Mouse (Mus musculus) brain, embryonic 14.5 days (tissue): Measurements from ENCODE around the gene Fam166b. TPM values are rescaled to one million over a fixed set of nuclear protein-coding genes. Genes with fewer than 3 reads are reported as not detected.

ENCODE experiments used
- DNase-seq: peaks from one replicate; pipeline ENCODE4 v3.0.0-alpha.2; 2011; ENCODE audit warnings: low read depth
- CTCF ChIP-seq: fragments of 200-500 bp; IDR thresholded peaks from 2 replicates; pipeline ENCODE4 v1.5.1; 2012; ENCODE audit warnings: inconsistent platforms, mild to moderate bottlenecking, moderate library complexity, borderline replicate concordance; ENCODE audit not compliant: insufficient read depth, insufficient read length; ENCODE audit errors: extremely low read depth
- POLR2A ChIP-seq: fragments of 200-500 bp; IDR thresholded peaks from 2 replicates; pipeline ENCODE4 v1.6.1; 2012; ENCODE audit warnings: mild to moderate bottlenecking, inconsistent platforms, borderline replicate concordance; ENCODE audit not compliant: poor library complexity, insufficient read depth, insufficient read length, severe bottlenecking; ENCODE audit errors: extremely low read depth
- polyA plus RNA-seq: library from polyadenylated mRNA; depleted of rRNA; stranded (reverse); fragments of >200 nt; gene quantifications from 2 replicates; pipeline ENCODE4 v1.2.3, GENCODE M21; 2012; rRNA removed

Gene Fam166b
- polyA plus RNA-seq, result 1.1 and 1.7 TPM in 2 replicates

DNA sequence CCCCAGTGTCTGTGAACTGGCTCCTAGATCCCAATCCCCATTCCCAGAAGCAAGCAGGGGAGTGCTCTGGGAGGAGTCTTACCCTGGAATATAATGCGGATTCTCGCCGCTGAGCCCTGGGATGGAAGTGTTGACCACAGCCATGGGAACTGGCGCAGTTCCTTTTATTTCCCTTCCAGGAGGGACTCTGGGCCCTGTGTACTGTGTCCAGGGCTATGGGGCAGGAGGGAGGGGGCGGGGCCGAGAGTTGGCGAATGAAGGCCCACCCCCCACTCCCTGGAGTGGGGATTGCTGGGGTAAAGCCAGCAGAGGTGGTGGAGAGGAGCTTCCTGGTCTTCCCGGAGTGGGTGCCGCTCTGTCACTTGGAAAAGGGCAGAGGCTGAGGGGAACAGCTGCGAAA lies at the start of gene Fam166b:
Fam166b (minus strand) TSS at position 189 of the 400 bp plus-strand sequence.
- peak; percentile 35 for DNase-seq
- TF ChIP-seq POLR2A (no peak), CTCF (no peak)

DNA sequence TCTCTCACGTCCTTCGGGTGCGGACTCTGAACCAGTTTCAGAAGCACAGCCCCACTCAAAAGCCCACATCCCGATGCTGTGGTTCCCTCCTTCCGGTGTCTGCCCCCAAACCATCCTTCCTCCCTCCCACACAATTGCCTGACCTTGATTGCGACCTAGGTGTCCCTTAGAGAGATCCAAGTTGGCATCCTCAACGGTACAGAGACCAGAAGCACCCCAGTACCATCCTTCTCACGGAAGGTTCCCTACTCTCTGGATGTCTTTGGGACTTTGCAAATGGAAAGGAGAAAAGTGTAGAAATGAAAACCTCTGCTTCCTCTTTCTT lies 49.6 kb upstream of the Fam166b start:
- TF ChIP-seq POLR2A (no peak), CTCF (no peak)
- no peak for DNase-seq

DNA sequence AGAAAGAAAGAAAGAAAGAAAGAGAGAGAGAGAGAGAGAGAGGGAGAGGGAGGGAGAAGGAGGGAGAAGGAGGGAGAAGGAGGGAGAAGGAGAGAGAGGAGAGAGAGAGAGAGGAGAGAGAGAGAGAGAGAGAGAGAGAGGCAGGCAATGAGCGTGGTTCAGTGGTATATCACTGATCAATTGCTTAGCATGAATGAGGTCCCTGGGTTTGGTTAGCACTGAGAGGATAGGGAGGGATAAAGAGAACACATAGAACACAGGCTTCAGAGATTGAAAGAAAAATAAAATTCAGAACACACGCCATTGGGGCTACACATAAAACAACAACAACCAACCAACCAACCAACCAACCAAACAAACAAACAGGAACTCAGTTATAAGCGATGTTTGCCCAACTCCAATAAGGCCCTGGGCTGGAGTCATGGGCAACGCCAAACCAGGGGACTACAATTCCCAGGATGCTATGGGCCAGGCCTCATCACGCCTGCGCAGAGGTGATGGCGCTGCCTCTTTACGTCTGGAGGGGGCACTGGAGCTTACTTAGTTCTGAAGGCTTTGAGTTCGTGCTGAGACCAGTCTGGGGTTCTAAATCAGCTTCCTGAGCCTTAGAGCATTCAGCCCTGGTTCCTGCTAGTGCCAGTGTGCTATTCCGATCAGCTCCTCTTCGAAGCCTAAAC lies 49.1 kb upstream of the Fam166b start:
- DNase-seq, result peak; percentile 96
- TF ChIP-seq POLR2A (no peak), CTCF (peak; percentile 48; the same call in 1 of the 2 replicates)

DNA sequence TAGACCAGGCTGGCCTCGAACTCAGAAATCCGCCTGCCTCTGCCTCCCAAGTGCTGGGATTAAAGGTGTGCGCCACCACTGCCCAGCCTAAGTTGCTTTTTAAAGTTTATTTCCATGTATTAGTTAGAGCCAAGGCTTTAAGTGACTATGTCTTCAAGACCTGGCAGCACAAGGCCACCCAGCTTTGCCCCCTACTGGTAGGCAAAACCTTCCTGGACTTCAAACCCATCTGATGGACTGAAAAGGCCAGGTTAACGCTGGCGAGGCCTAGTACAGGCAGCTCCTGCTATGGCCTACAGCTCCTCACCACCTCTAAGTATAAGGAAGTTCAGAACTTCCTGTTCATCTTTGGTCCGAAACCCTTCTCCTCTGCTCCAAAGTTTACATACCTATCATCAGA lies 47.7 kb upstream of the Fam166b start:
- TF ChIP-seq POLR2A (no peak), CTCF (no peak)

DNA sequence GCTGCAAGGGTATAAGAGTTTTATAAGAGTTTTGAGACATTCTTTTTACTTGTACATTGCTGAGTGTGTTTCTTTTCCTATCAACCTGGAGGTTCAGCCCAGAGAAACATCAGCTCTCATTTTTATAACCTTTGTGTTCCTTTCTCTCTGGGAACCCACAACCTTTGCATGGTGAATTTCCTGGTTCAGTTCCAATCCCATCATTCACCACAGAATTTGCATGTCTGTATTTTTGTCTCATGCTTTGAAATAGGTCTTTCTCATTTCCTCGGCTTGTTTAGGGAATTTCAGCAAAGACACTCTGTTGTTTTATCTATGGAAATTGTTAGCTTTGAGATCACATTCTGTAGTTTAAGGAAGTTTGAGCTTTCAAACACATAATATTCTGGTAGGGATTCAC lies 44.7 kb upstream of the Fam166b start:
- DNase-seq, result no peak
- TF ChIP-seq POLR2A (no peak), CTCF (no peak)

More for the DNA sequence above, 47.7 kb upstream of the Fam166b start:
- no peak for DNase-seq

DNA sequence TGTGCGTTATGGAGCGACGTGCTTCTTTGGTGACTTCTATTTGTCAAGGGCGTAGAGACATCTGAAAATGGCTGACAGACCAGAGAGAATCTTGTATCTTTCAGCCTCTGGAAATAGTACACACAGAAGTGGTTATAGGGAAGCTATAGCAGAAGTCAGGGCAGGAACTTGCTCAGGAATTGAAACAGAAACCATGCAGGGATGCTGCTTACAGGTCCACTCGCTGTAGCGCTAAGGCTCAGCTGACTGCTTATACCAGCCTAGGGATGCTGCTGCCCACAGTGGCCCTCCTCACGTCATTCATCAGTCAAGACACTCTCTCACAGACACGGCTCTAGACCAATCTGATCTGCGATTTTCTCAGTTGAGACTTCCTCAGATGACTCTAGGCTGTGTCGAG lies 41.4 kb upstream of the Fam166b start:
- no peak for DNase-seq
- TF ChIP-seq POLR2A (no peak), CTCF (no peak)

DNA sequence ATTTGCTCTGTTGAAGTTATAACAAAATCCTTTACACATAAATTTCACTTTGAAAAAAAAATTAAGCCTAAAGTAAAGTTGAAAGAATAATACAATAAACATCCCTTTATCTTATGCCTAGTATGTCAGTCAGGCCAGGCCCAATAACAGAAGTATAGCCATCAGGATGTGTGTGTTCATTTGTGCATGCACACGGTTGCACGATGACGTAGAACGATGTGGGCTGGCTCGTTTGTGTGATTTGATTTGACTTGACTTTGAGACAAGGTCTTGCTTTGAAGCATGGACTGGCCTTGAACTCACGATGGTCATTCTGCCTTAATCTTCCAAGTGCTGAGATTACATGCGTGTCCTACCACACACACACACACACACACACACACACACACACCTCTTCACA lies 37.9 kb upstream of the Fam166b start:
- TF ChIP-seq POLR2A, result no peak
- TF ChIP-seq CTCF, result no peak
- no peak for DNase-seq

DNA sequence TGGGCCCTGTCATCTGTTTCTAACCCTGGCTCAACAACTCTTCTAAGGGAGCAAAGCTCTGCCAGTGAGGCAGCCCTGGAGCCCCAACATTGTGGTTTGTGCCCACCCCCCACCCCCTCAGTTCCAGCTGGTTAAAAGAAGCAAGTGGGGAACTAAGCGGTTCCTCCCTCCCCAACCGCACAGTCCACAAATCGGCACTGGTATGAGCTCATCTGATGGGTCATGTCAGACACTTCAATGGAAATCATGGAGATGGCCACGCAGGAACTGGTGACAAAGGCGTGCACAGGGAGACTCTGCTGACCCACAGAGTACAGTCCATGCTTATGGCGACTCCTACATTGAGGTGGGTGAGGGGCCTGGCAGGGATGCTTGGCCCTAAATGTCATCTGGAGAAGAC lies 37.0 kb upstream of the Fam166b start:
- TF ChIP-seq POLR2A, result no peak
- TF ChIP-seq CTCF, result no peak

DNA sequence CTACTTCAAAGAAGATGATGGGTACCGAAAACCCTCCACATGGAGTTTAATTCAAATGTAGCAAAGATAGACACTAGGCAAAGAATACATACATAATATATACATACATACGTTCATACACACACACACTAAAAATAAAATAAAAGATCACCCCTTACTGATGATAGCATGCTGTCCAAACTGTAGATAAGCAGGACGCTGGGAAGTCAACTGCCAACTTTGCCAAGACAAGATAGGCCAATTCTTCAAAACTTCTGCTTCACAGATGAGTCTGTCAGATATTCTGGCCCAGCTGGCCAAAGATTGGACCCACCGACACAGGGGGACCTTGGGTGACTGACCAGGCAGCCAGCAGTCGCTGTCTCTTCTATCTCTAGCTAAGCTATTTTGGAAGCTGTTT lies 34.2 kb upstream of the Fam166b start:
- TF ChIP-seq CTCF, result no peak
- TF ChIP-seq POLR2A, result no peak

More for the DNA sequence above, 37.0 kb upstream of the Fam166b start:
- DNase-seq, result no peak

DNA sequence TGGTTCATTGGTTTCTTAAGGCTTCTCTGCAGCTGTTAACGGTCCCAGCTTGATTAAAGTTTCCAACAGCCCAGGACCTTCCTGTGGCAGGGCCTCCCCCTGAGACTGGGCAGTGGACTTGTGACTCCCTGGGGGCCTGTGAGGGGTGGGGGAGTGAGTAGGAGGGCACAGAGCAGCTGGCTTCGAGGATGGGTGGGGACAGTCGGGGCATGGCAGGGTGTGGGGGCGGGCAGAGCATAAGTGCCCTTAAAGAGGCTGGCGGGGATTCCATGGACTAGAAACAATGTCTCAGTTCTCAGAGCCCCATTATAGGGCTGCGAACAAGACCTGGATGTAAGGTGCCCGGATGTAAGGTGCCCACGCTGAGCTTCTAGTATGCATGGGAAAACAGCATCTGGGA lies 28.2 kb upstream of the Fam166b start:
- no peak for DNase-seq
- TF ChIP-seq CTCF (no peak), POLR2A (no peak)

More for the DNA sequence above, 34.2 kb upstream of the Fam166b start:
- no peak for DNase-seq

DNA sequence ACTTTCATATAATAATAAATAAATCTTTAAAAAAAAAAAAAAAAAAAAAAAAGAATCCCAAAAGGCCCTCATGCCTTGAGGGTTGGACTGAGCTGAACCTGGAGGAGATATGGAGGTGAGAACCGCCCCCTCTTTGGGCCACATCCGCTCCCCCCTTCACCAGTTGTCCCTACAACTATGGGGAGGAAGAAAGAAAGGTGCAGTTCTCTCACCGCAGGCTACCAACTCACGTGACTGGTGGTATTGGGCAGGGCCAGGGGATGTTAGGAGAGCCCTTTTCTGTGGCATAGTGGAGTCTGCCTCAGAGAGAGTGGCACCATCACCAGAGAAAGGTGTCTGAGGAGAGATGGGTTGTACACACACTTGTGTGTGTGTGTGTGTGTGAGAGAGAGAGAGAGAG lies 27.5 kb upstream of the Fam166b start:
- TF ChIP-seq POLR2A, result no peak
- no peak for TF ChIP-seq CTCF
- no peak for DNase-seq
